Mouse (Mus musculus) urinary bladder, postnatal 36 days (tissue): ENCODE measurements around the gene Olfr933.

ENCODE experiments used
- DNase-seq, 2 experiments: peaks; one replicate each; pipeline ENCODE4 v3.0.0; 2022; ENCODE audit warnings: low spot score in 2 of 2, mixed read lengths in 1 of 2

Gene Olfr933

DNA sequence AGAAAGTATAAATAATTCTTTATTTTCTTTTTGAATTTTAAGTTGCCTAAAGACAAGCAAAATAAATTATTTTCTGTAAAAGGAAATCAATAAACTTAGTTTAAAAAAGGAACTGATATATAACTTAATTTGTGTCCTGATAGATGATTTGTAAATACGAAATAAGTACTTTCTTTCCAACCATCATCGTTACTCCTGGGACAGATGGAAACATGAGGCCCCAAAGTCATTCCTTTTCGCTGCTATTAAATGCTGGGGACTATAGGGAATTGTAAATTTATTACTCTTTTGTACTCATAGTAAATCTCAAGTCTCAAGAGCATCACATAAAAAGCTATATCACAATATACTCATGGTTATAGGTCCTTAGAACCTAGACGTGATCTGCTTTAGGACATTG is at the start of gene Olfr933:
TSS of gene Olfr933 (plus strand) at position 301 of the 400 bp plus-strand sequence.
- DNase-seq: no peak

DNA sequence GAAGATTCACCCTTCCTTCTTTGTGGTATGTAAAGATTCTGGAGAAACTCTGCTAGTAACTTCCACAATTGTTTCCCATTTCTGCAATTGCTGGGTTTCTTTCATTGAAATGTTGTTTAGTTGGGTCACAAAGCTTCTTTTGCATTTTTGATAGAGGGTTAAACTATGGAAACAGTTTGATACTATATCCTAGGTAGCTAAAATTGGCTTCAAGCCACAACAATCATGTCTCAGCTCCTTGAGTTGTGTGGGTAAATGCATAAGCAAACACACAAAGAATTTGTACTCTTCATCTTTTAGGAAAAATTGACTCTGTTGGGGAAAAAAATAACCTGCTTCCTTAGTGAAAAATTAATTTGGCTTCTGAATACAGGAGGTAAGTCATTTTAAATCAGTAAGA is 42.6 kb upstream of the Olfr933 start, which contains the start of gene Olfr930:
TSS of gene Olfr930 (plus strand) at position 301 of the 400 bp plus-strand sequence.
- DNase-seq: no peak

DNA sequence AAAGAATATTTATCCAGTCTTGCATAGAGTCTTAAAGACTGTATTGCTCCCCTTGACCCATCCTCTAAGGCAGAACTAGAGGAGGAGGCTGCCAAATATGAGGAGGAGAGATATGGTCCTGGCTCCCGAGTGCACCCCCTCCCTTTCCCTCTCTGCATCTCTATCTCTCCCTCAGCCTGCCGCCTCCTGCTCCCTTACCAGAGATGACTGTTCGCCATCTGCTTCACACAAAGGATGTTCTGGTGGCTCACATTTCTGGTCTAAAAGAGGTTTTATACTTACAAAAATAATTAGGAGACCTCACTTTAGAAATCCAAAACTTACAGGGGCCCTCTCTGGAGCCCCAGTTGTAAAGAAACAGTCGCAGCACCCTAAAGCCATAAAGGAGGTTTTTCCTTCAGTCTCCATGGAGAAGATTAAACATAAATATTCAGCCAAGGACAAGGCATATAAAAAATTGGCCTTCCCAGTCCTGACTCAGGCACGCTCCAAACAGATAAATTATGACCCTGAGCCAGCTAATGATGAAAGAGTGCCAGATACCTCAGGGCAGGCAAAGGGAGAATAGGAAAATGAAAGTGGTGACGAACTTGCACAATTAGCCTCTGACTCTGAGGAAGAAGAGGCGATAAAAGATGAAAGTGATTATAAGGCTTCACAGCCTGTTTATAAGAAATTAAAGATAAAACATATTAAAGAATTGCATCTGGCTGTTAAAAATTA is 18.6 kb upstream of the Olfr933 start:
- no peak for DNase-seq

DNA sequence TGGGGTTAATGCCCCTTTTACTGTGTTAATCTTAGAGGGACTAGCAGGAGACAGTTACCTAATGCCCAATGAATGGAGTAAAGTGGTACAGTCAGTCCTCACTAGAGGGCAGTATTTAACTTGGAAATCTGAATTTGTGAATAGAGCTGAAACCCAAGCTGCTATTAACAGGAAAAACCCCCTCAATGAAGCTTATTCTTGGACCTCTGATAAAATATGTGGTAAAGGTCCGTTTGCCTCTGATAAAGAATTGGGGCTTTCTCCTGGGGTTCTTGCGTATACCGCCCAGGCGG is 18.0 kb upstream of the Olfr933 start:
- no peak for DNase-seq

DNA sequence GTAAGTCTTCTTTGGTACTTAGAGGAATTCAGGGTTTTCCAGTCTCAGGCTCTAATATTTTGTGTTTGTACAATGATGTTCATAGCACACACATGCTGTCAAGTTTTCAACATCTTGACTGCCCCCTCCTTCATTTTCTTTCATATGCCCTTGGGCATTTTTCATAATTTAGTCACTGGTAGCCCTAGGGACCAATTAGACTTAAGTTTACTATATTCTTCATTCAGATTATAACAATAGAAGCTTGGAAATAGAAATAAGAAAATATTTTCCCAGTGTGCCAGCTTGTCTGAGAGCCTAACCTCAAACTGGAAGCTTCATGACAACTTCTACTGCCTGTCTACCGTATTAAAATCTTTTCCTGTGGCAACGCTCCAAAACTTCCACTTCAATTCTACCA is 16.1 kb downstream of the Olfr933 start, which contains the start of gene Olfr934:
TSS of gene Olfr934 (minus strand) at position 101 of the 400 bp plus-strand sequence.
- DNase-seq: no peak

DNA sequence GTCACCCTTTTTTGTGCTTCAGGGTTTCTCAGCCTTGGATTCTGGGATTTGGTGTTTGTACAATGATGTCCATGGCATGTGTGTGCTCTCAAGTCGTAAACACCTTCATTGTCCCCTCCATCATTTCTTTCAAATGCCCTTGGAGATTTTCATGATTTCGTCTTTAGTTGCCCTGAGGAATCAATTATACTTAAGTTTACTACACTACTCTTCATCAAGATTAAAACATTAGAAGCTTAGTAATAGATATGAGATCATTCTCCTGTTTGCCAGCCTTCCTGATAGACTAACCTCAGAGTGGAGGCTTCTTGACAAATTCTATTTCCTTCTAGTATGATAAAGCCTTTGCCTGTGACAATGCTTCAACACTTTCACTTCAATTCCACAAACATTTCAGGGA is 27.5 kb downstream of the Olfr933 start, which contains the start of gene Olfr935:
TSS of gene Olfr935 (minus strand) at position 101 of the 400 bp plus-strand sequence.
- DNase-seq: no peak

DNA sequence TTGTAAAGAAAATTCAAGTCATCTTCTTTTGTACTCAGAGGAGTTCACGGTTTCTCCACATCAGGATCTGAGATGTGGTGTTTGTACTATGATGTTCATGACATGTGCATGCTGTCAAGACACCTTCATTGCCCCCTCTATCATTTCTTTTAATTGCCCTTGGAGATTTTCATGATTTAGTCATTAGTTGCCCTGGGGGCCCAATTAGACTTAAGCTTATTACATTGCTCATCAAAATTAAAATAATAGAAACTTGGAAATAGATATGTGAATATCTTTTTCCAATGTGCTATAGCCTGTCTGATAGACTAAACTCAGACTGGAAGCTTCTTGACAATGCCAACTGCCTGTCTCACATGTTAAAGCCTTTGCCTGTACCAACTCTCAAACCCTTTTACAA is 51.2 kb downstream of the Olfr933 start, which contains the start of gene Olfr146:
TSS of gene Olfr146 (minus strand) at position 101 of the 400 bp plus-strand sequence.
- no peak for DNase-seq
